Mouse (Mus musculus) heart, adult 2 months (tissue): ENCODE data around the gene Smok3b. TPM values are rescaled to one million over a fixed set of nuclear protein-coding genes. Genes with fewer than 3 reads are reported as not detected.
"Not testable (repeated sequence)": the region's sequence is repeated elsewhere in the genome, so short reads cannot be mapped to it uniquely, and the experiment has no call there.

Experiments
- DNase-seq, 2 experiments: peaks; one replicate each; pipeline ENCODE4 v3.0.0; 2021
- H3K27ac ChIP-seq: fragments of 200-600 bp; 2 replicates; pipeline ENCODE4 v1.8.1; 2022
- H3K27me3 ChIP-seq: fragments of 200-500 bp; 2 replicates; pipeline ENCODE4 v1.6.1; 2012; ENCODE audit warnings: mild to moderate bottlenecking, low read length, inconsistent platforms, mixed read lengths; ENCODE audit not compliant: control insufficient read depth, insufficient read depth
- H3K36me3 ChIP-seq: fragments of 200-500 bp; 2 replicates; pipeline ENCODE4 v1.6.1; 2012; ENCODE audit warnings: low read length, inconsistent platforms; ENCODE audit not compliant: control insufficient read depth, insufficient read depth
- H3K4me1 ChIP-seq: fragments of 200-500 bp; 2 replicates; pipeline ENCODE4 v1.6.1; 2011; ENCODE audit warnings: low read length; ENCODE audit not compliant: control insufficient read depth, insufficient read depth
- H3K4me3 ChIP-seq: fragments of 200-600 bp; 2 replicates; pipeline ENCODE4 v1.8.1; 2022
- H3K79me2 ChIP-seq: fragments of 200-500 bp; replicated peaks from 2 replicates; pipeline ENCODE4 v1.6.1; 2012; ENCODE audit warnings: mild to moderate bottlenecking, inconsistent platforms, low read length, moderate library complexity, mixed read lengths; ENCODE audit not compliant: control insufficient read depth, insufficient read depth
- H3K9ac ChIP-seq: fragments of 200-500 bp; 2 replicates; pipeline ENCODE4 v1.6.1; 2012; ENCODE audit warnings: low read depth, mild to moderate bottlenecking, control low read depth, inconsistent platforms, low read length, mixed read lengths
- CTCF ChIP-seq: fragments of 200-600 bp; IDR thresholded peaks from 2 replicates; pipeline ENCODE4 v1.8.1; 2022; ENCODE audit warnings: antibody characterized with exemption, mild to moderate bottlenecking, moderate library complexity
- EP300 ChIP-seq: fragments of 200-500 bp; IDR thresholded peaks from 2 replicates; pipeline ENCODE4 v1.6.1; 2011; ENCODE audit warnings: low read depth, low read length, control low read depth; ENCODE audit not compliant: insufficient read depth
- POLR2A ChIP-seq: fragments of 200-500 bp; IDR thresholded peaks from 2 replicates; pipeline ENCODE4 v1.6.1; 2011; ENCODE audit warnings: mild to moderate bottlenecking, low read depth, low read length, control low read depth; ENCODE audit not compliant: insufficient read depth
- WGBS: fragments of 180-500 bp; shearing (Covaris S2); methylation state at CpG from one replicate; pipeline ENCODE4 v1.1.7; 2018; 5-methylcytosine and 5-hydroxymethylcytosine counted together
- intact Hi-C: fragments of 180-260 bp; cut with DNase I; formaldehyde crosslinking; loops from one replicate; pipeline ENCODE4 v1.15.1; 2025
- polyA plus RNA-seq: library from polyadenylated mRNA; depleted of rRNA; stranded (reverse); fragments of >200 nt; gene quantifications from 2 replicates; pipeline ENCODE4 v1.2.3, GENCODE M21; 2012
- total RNA-seq, 2 experiments: library from RNA; stranded (reverse); gene quantifications; 2 replicates each; pipeline ENCODE4 v1.2.3; 2021

Gene Smok3b
- total and polyA plus RNA-seq, 3 experiments: not detected

DNA sequence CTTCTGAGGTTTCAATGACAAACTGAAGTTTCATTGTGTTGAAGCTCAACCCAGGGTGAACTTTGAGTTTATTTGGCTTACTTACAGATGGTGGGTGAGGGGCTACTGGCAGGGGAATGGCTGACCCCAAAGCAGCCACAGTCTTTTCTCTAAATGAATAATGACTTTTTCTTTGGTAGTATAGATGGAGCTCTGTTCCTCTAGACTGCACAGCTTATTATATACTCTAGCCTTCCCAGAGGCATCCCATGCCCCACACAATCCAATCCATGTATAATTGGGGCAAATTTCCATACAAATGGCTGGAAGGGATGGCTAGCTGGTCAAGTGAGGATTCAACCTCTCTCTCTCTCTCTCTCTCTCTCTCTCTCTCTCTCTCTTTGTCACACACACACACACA is 4.2 kb upstream of the Smok3b start:
- no peaks in the 10 kb centered on the region for H3K27me3 ChIP-seq
- H3K9ac ChIP-seq: no peak overlapping the region
- TF ChIP-seq CTCF: no peak
- no peak for TF ChIP-seq POLR2A
- H3K4me1 ChIP-seq: no peaks in the 10 kb centered on the region
- no peak for DNase-seq
- H3K36me3 ChIP-seq: no peaks in the 10 kb centered on the region
- H3K4me3 ChIP-seq: no peak overlapping the region
- intact Hi-C loops: no loop called here
- H3K27ac ChIP-seq: no peak overlapping the region
- no peaks in the 10 kb centered on the region for H3K79me2 ChIP-seq

GRCm38 (mm10) chr5:138019577-138019976 is 1.7 kb upstream of the Smok3b start:
- WGBS: 78% methylated on average over 4 of the region's 4 CpGs
- H3K9ac ChIP-seq, intact Hi-C loops, H3K4me1 ChIP-seq, H3K27me3 ChIP-seq, H3K27ac ChIP-seq, H3K4me3 ChIP-seq, DNase-seq, H3K79me2 ChIP-seq, H3K36me3 ChIP-seq: not testable (repeated sequence)

- H3K36me3 ChIP-seq, intact Hi-C loops, H3K27me3 ChIP-seq, H3K4me3 ChIP-seq, H3K79me2 ChIP-seq, H3K4me1 ChIP-seq, H3K27ac ChIP-seq, H3K9ac ChIP-seq, DNase-seq: not testable (repeated sequence)
- WGBS: no CpG with 5 or more reads among the region's 5 CpGs
These were observed 31.7 kb downstream of the Smok3b start, which contains the start of gene Smok3c for GRCm38 (mm10) chr5:138052894-138053293. Smok3c (plus strand) TSS chr5:138053194.

- no peaks in the 10 kb centered on the region for H3K4me1 ChIP-seq
- no peaks in the 10 kb centered on the region for H3K36me3 ChIP-seq
- no peaks in the 10 kb centered on the region for H3K27me3 ChIP-seq
- intact Hi-C loops: no loop called here
- no peaks in the 10 kb centered on the region for H3K79me2 ChIP-seq
- TF ChIP-seq EP300 (no peak), CTCF (no peak), POLR2A (no peak)
- 82% methylated on average over 4 of the region's 4 CpGs for WGBS
- H3K27ac ChIP-seq: no peak overlapping the region
- H3K9ac ChIP-seq: no peak overlapping the region
- no peak for DNase-seq
- no peak overlapping the region for H3K4me3 ChIP-seq
These were observed 52.6 kb downstream of the Smok3b start for GRCm38 (mm10) chr5:138073803-138074202.

- no peaks in the 10 kb centered on the region for H3K79me2 ChIP-seq
- no peak for DNase-seq
- TF ChIP-seq CTCF: no peak
- no peak for TF ChIP-seq POLR2A
- H3K9ac ChIP-seq: no peak overlapping the region
- no peak overlapping the region for H3K4me3 ChIP-seq
- H3K4me1 ChIP-seq: no peaks in the 10 kb centered on the region
- H3K36me3 ChIP-seq: no peaks in the 10 kb centered on the region
- no peak overlapping the region for H3K27ac ChIP-seq
- intact Hi-C loops: no loop called here
- no peaks in the 10 kb centered on the region for H3K27me3 ChIP-seq
- WGBS: 54% methylated on average over 3 of the region's 3 CpGs
These were observed 54.5 kb downstream of the Smok3b start for GRCm38 (mm10) chr5:138075684-138076083.

DNA sequence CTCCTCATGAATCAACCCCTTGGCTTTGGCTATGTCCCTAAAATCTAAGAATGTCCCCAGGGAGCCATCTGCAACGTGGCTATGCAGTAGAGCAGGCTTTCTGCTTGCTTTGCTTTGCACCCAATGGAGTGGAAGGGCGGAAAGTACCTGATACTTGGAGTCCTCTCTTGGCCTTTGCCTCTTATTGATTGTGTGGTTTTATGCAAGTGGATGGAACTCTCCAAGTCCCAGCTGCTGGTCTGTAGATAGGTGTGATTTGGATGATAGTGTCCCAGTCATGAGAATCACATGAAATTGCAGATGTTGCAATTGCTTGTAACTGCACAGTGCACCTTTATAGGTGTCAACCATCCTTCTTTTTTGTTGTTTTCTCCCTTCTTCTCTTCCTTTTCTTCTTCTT is 54.9 kb downstream of the Smok3b start:
- Histone ChIP-seq H3K27me3 (no peaks in the 10 kb centered on the region), H3K79me2 (no peaks in the 10 kb centered on the region), H3K36me3 (no peaks in the 10 kb centered on the region), H3K4me3 (no peak overlapping the region), H3K4me1 (no peaks in the 10 kb centered on the region), H3K9ac (no peak overlapping the region), H3K27ac (no peak overlapping the region)
- intact Hi-C loops: no loop called here
- no peak for DNase-seq
- 62% methylated on average over 2 of the region's 2 CpGs for WGBS
- TF ChIP-seq EP300: no peak
- TF ChIP-seq CTCF: no peak
- TF ChIP-seq POLR2A: no peak

- Histone ChIP-seq H3K79me2 (no peaks in the 10 kb centered on the region; the same call in none of the 2 replicates), H3K9ac (no peak overlapping the region), H3K27me3 (no peaks in the 10 kb centered on the region), H3K27ac (no peak overlapping the region), H3K36me3 (no peaks in the 10 kb centered on the region), H3K4me3 (no peak overlapping the region), H3K4me1 (0 out of 2 replicates have a peak, but pooled peaks cover 1% of the 10 kb centered on the region)
- no peak for TF ChIP-seq EP300
- no peak for TF ChIP-seq POLR2A
- TF ChIP-seq CTCF: no peak
- WGBS: 77% methylated on average over 5 of the region's 5 CpGs
- no peak for DNase-seq
- intact Hi-C loops: no loop called here
These were observed 59.2 kb downstream of the Smok3b start for GRCm38 (mm10) chr5:138080456-138080855.
